Mouse (Mus musculus): ENCODE data around the gene Spp1.

Spp1 gene

DNA sequence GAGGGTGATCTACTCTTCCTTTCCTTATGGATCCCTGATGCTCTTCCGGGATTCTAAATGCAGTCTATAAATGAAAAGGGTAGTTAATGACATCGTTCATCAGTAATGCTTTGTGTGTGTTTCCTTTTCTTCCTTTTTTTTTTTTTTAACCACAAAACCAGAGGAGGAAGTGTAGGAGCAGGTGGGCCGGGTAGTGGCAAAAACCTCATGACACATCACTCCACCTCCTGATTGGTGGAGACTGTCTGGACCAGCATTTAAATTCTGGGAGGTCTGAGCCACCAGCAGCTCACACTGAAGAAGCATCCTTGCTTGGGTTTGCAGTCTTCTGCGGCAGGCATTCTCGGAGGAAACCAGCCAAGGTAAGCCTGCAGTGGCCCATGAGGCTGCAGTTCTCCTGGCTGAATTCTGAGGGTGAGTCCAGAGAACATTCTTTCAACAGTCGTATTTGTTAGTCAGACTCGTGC is at the start of gene Spp1:
Gene Spp1, plus strand, starts transcription at position 284 of the 467 bp plus-strand sequence.
- peak in 1 of 2 experiments; percentile 24 for DNase-seq (ENCODE audit: inconsistent age in 2 of 2, low spot score in 1 of 2)

- DNase-seq (ENCODE audit: inconsistent age in 2 of 2, low spot score in 1 of 2) = no peak
These were observed 49.4 kb upstream of the Spp1 start for GRCm38 (mm10) chr5:104385521-104385920.

GRCm38 (mm10) chr5:104386908-104387307 is 48.0 kb upstream of the Spp1 start:
- DNase-seq (ENCODE audit: inconsistent age in 2 of 2, low spot score in 1 of 2) = no peak

- DNase-seq (ENCODE audit: inconsistent age in 2 of 2, low spot score in 1 of 2) = no peak
These were observed 44.0 kb upstream of the Spp1 start for GRCm38 (mm10) chr5:104390962-104391361.

- no peak for DNase-seq (ENCODE audit: inconsistent age in 2 of 2, low spot score in 1 of 2)
These were observed 42.1 kb upstream of the Spp1 start for GRCm38 (mm10) chr5:104392784-104393183.

GRCm38 (mm10) chr5:104396286-104396685 is 38.6 kb upstream of the Spp1 start:
- DNase-seq (ENCODE audit: inconsistent age in 2 of 2, low spot score in 1 of 2) = no peak

DNA sequence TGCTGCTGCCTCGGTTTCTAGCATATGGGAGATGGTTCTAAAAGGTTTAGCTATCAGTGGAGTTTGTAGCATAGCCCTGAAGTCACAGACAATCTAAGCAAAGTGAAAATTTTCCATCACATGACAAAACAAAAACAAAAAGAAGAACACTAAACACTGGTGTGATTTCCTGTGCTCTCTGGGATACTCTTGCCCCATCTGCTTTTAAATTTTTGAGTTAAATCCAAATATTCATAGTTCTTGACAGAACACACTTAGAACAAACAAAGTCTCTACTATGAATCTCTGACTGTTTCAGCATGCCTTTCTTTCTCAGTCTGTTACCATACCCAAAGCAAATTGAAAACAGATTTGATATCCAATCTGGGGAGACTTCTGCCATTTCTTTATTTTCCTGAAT is 36.9 kb upstream of the Spp1 start:
- DNase-seq (ENCODE audit: inconsistent age in 2 of 2, low spot score in 1 of 2) = no peak

DNA sequence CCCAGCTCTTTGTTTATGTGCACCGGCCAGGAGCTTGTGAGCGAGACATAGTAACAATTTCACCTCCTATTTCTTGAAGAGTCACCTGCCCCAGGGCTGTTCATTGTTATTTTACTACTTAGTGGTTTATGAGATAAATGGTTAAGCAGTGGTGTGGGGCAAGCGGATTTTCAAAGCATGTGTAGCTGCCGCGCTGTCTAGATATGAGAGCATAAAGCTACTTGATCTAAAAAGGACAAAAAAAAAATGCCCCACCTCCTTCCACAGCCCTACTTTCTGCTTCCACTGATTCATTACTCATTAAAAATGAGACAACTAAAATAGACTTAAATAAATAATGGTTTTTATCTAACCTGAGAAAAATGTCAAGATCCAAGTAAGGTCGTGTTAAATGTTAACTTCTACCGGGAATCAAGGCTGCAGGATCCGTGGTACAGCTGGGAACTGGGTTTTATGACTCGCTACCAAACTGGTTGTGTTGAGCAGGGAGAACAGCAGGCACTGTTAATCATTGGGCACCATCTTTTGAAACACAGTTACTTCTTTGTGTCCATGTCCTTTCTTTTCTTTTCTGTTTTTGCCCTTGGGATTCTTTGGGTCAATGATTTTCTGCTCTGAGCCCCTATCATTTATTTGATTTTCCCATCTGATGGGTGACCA is 35.5 kb upstream of the Spp1 start:
- no peak for DNase-seq (ENCODE audit: inconsistent age in 2 of 2, low spot score in 1 of 2)

- no peak for DNase-seq (ENCODE audit: inconsistent age in 2 of 2, low spot score in 1 of 2)
These were observed 34.9 kb upstream of the Spp1 start for GRCm38 (mm10) chr5:104399970-104400369.

DNA sequence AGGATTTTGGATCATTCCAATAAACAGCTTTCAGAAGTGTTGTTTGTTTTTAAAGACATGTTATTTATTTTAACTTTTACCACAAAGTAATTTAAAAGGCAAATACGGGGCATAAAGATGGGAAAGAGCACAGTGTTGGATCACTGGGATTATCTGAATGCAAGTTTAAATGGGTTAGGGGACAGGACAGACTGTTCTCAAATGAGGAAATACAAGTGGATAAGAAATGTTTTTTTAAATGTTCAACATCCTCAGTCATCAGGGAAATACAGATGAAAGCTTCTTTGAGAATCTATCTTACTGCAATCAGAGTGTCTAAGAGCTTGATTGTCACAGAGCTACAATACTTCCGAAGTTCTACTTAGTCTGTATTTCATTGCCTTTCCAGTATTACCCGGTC is 32.3 kb upstream of the Spp1 start:
- no peak for DNase-seq (ENCODE audit: inconsistent age in 2 of 2, low spot score in 1 of 2)

- no peak for DNase-seq (ENCODE audit: inconsistent age in 2 of 2, low spot score in 1 of 2)
These were observed 31.6 kb upstream of the Spp1 start for GRCm38 (mm10) chr5:104403351-104403750.

GRCm38 (mm10) chr5:104404551-104404950 is 30.4 kb upstream of the Spp1 start:
- DNase-seq (ENCODE audit: inconsistent age in 2 of 2, low spot score in 1 of 2) = no peak

GRCm38 (mm10) chr5:104405051-104405450 is 29.9 kb upstream of the Spp1 start:
- no peak for DNase-seq (ENCODE audit: inconsistent age in 2 of 2, low spot score in 1 of 2)

DNA sequence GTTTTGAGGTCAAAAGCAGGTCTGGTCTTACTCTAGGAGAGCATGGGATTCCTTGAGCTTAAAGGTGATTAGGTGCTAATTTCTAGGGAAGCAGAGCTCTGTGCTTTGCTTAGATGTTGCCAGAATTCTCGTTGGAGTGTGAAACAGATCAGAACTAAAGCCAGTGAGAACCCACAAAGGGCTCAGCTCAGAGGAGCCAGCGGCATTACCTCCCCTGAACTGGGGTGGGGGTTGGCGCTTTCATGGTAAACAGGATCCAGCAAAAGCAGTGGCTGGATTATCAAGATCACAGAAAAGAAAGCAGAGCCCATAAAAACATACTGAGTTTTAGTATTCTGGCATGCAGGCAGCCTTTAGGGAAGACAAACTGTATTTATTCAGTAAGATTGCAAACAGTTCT is 28.2 kb upstream of the Spp1 start:
- DNase-seq (ENCODE audit: inconsistent age in 2 of 2, low spot score in 1 of 2) = no peak

GRCm38 (mm10) chr5:104407541-104408231 is 27.2 kb upstream of the Spp1 start:
- DNase-seq (ENCODE audit: inconsistent age in 2 of 2, low spot score in 1 of 2) = peak in 1 of 2 experiments; percentile 35

GRCm38 (mm10) chr5:104408549-104408948 is 26.4 kb upstream of the Spp1 start:
- DNase-seq (ENCODE audit: inconsistent age in 2 of 2, low spot score in 1 of 2) = no peak

- DNase-seq (ENCODE audit: inconsistent age in 2 of 2, low spot score in 1 of 2) = no peak
These were observed 18.9 kb upstream of the Spp1 start for GRCm38 (mm10) chr5:104415999-104416398.

DNA sequence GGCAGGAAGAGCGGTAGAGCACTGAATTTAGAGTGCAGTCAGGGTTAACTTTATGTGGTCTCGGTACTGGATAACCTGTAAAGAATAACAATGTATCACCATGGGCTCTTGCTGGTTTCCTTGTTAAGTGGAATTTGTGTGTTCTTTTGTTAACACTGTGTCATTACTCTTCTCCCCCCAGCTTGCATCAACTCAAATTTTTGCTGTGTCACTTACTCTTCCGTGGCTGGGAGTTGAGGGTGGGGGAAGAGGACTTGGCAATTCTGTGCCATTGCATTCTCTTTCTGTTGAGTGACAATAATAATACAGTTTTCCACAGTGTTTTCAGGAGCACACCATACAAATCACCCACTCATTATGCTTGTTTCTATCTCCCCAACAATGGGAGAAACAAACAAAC is 17.9 kb upstream of the Spp1 start:
- no peak for DNase-seq (ENCODE audit: inconsistent age in 2 of 2, low spot score in 1 of 2)

GRCm38 (mm10) chr5:104417721-104418120 is 17.2 kb upstream of the Spp1 start:
- no peak for DNase-seq (ENCODE audit: inconsistent age in 2 of 2, low spot score in 1 of 2)

GRCm38 (mm10) chr5:104422039-104422438 is 12.9 kb upstream of the Spp1 start:
- no peak for DNase-seq (ENCODE audit: inconsistent age in 2 of 2, low spot score in 1 of 2)

- no peak for DNase-seq (ENCODE audit: inconsistent age in 2 of 2, low spot score in 1 of 2)
These were observed 11.1 kb upstream of the Spp1 start for GRCm38 (mm10) chr5:104423861-104424260.

- no peak for DNase-seq (ENCODE audit: inconsistent age in 2 of 2, low spot score in 1 of 2)
These were observed 9.0 kb upstream of the Spp1 start for GRCm38 (mm10) chr5:104425949-104426348.

DNA sequence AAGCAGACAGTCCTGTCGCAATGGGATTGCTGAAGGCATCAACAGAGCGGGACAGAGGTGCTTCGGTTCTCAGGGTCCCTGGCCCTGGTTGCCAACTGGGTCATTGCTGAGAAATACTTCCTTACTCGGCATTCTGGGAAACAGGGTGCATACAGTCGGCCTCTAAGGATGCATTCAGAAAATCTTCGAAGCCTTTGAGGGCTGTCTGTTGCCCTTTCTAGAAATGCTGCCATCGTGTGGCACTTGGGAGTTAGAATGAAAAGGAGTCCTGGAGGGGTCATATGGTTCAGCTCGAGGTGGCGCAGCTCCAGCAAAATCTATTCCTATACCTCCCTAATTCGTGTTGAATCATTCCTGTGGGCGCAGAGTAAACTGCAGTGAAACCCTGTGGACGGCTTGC is 2.0 kb upstream of the Spp1 start:
- peak; percentile 50 to 75 for DNase-seq (ENCODE audit: inconsistent age in 2 of 2, low spot score in 1 of 2)

Measured in adrenal gland, adult (tissue).